Mouse (Mus musculus) layer of hippocampus, postnatal 14 days (tissue): ENCODE measurements at regions not wholly inside any gene's neighbourhood (a gene's known extent, or its start where the extent isn't known, plus 50 kb on each side); places are given as distances from the start of the nearest gene placed in this dataset.
"Not testable (repeated sequence)": the region's sequence is repeated elsewhere in the genome, so short reads cannot be mapped to it uniquely, and the experiment has no call there.

Experiments
- DNase-seq, 2 experiments: peaks; one replicate each; pipeline ENCODE4 v3.0.0; 2021 to 2022; ENCODE audit warnings: low spot score in 2 of 2, mixed read lengths in 1 of 2

DNA sequence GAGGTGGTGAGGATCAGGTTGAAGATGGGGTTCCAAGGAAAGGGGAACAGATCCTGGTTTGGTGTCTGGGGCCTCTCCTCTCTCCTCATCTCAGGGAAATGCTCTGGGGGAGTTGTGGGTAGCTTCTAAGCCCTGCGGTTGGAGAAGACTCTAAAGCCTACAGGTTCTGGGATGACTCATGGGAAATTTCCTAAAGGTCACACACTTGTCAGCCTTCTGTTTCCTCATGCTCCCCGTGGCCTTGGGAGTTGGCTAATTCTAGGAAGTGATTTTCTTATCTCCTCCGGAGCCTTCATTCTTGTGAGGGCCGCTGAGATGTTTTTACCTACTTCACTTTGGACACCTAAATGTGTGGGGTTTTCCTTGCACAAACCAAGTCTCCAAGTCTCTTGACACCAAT, 279.2 kb downstream of the 4933412E24Rik start:
- no peak for DNase-seq

- no peak for DNase-seq
Observed at GRCm38 (mm10) chr15:59734376-59734775, 282.0 kb downstream of the 4933412E24Rik start.

DNA sequence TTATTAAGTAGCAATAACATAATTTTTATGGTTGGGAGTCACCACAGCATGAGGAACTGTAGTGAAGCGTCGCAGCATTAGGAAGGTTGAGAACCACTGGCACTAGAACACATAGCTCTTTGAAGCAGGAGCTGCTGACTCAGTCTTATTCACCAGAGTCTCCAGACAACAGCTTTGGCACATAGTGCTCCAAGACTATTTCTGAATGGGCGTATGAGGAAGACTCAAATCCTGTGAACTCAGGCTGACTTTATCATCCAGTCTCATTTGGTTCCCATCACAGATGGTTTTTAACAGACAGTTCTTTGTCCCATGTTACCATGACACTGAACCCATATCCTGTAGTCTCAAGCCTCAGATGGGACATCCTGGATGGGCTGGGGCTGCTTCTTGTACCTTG, 282.5 kb downstream of the 4933412E24Rik start:
- no peak for DNase-seq

GRCm38 (mm10) chr15:59733031-59733810, 283.2 kb downstream of the 4933412E24Rik start:
- DNase-seq: no peak

DNA sequence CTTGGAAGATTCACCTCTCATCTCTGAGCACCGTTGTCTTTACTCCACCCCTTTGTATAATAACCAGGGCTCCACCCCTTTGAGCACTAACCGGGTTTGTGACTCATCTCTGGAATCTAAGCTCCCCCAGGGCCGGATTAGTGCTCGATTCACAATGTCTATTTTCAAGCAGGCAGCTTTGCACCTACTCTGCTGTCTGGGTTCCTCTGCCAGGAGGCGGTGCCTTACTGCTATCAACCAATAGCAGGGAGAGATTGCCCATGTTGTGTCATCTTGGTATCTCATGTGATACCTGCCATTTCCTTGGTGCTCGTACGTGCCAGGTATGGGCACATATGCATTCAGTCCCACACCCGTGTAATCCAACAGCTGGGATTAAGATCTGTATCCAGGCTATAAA, 285.3 kb downstream of the 4933412E24Rik start:
- no peak for DNase-seq

DNA sequence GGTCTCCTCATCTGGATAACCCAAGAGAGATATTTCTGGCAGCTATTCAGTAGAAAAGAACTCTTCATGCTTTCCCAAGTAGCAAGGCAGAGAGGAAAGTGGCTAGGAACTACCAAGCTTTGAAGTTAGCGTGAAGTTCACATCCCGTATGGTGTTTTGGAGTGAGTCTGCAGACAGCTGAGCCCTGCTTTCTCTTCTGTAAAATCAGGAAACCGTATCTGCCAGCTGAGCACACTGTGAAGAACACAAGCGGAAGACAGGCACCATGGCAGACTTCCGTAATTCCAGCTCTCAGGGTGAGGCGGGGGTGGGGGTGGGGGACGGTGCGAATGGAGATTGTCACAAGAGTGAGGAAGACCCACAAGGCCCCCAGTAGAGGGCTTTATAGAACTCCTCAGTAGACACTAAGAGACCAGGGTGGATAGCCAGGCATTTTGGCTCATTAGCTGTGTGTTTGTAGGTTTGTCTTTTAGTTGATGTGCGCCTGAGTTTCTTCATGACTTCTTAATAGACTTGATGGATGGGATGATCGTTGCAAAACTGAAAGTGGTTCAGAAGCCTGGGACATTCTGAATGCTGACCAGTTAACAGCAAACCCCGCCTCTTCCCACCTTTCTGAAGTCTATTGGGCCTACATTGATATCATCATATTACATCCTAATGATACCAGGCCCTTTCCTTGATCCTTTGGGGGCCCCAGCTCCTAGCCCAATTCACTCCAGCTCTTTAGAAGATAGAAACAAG, 287.4 kb downstream of the 4933412E24Rik start:
- no peak for DNase-seq

- DNase-seq: peak in 1 of 2 experiments; percentile 45
Observed at GRCm38 (mm10) chr15:59728131-59728601, 288.2 kb downstream of the 4933412E24Rik start.

DNA sequence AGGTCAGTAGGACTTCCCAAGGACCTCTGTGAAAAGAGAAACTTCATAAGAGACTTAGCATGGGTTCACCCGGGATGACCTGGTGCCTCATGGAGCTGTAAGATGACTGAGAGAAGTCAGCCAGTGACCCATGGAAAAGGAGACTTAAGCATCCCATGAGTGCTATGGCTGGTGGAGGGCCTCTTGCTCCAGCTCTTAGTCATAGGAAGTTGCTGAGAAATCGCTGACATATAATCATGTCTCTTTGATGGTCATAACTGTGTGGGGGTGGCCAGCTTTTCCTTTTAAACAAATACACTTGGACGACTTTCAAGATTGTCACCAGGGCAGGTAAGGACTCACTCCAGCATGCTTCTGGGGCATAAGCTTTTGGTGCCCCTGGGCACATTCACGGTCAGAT, 290.5 kb downstream of the 4933412E24Rik start:
- DNase-seq: no peak

DNA sequence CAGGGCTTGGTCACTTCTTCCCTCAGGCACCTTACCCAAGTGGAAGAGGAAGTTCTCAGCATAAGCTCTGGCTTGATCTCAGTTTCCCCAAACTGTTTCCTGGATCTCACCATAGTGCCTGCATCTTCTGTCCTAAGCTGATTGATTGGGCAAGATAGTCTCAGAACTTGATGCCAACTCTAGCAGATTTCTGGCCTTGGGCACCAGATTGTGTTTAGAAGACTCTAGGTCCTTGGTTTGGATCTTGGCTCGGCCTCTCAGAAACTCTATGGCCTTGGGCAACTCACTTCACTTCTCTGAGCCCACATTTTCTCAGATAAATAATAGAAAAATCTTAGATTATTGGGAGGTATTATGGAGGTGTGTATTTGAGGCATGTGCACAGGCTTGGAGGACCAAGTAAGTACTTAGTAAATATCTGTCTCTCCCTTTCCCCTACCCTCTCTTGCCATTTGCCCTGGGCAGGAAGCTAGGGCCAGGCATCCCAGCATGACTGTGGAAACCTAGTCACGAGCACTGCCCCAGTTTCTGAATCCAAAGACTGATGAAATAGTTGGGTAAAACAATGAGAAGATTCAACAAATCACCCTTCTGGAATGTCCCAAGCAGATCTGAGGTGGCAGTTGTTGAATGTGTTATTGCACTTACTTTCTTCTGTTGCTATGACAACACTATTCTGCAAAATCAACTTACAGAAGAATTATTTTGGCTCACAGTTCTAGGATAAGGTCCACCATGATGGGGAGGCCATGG, 293.6 kb downstream of the 4933412E24Rik start:
- DNase-seq: no peak

DNA sequence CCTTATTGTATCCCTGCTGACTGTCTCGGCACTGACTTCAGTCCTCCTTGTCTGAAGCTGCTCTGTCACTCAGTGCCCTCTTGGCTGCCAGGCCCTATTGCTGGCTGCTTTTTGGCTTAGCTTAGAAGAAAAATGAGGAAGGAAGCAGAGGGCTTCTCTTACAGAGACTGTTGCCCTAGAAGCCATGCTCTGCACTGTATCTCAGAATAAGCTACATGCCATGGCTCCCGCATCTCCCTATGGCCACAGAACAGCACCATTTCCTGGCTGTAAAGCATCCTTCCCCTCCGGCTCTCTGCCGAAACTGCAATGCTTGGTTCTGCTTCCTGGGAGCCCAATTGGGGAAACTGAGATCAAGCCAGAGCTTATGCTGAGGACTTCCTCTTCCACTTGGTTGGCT, 295.0 kb downstream of the 4933412E24Rik start:
- DNase-seq: no peak

DNA sequence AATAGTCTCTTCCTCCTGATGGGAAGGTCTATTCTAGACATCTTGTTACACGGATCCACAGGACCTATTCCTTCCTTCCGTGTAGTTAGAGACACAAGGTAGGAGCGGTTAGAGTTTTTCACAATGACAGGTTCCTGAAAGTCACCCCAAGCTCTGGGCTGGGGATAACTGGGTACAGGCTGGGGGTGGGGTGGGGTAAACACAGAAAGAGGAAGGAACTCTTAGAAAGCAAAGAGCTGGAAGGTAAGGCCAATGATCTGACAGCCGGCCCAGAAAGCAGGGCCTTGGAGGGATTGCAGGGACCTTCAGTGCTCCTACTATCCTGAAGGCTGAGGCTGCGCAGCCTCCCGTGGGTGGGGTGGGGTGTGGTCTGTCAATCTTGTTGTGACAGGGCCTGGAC, 295.4 kb downstream of the 4933412E24Rik start:
- no peak for DNase-seq

DNA sequence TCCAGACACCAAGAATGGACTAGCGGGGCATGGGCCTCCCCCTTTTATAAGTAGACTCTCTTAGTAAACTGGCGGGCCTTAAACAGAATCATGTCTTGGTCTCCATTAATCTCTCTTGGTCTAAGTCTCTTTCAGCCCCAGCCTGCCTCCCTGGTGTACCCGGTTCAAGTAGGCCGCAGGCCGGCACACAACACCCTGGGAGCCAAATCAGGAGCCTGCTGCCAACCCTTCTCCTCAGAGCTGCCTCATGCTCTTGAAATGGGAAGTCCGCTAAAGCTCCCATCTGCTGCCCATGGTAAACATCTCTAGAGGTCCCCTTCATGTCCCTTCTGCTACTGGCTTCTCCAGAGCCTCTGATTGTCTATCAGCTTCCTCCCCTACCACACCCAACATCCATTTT, 296.3 kb downstream of the 4933412E24Rik start:
- DNase-seq: no peak

DNA sequence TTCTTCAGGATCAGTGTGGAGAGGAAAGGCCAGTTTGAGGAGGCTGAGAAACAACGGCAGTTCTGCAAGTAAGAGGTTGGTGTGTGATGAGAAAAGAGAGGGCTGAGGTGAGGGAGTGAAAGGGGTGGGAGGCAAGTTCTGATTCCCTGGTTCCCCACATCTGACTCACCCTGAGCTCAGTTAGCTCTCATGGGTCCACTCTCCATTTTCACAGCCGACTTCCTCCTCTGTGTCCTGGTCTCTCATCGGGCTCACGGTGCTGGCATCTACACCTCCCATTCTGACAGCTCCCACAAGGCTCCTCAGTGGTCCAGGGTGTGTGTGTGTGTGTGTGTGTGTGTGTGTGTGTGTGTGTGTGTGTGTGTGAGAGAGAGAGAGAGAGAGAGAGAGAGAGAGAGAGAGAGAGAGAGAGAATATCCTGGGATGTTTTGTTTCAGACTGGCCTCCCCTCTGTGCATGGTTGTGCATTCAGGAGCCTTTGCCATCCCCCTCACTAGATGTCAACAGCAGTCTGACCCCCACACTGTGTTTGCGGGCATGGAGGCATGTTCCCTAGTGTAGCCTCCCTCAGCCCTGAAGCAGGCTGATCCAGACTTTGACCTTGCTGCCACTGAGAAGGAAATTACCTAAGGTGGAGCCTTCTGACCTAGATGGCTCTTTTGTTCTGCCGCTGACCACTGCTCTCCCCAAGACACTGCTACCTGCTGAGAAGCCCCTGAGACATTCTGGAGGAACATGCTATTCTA, 296.9 kb downstream of the 4933412E24Rik start:
- DNase-seq: not testable (repeated sequence)

DNA sequence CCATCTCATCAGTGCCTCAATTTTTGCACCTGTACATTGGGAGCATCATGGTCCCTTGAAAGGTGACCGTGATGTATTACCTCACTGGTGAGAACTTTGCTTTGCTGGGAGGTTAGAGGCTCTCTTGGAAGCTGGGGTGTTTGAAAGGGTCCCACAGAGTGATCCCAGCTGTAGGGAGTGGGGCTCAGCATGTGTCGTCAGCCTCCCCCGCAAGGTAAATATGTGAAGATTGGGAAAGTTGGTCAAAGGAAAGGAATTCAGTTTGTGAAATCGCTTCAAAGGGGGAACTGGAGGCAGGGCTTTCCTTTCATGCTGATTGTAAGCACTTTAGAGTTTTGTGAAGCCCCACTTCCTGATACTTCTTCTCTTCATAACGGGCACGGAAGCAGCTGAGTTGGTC, 299.5 kb downstream of the 4933412E24Rik start:
- DNase-seq: no peak

DNA sequence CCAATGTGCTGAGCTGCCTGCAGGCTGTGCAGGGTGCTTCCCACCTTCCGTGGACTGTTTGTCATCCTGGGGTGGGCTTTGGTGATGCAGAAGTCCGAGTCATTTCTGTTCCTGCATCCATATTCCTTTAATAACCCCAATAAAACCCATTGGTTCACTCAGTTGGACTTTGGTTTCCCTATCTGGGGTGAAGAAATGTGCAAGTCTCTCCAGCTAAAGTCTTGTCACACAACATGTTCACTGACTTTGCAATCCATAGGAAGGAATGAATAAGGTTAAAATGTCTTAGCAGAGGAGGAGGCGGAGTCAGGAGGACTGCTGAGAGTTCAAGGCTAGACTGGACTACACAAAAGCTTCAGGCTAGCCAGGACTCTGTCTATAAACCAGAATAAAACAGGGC, 300.5 kb downstream of the 4933412E24Rik start:
- DNase-seq: no peak

DNA sequence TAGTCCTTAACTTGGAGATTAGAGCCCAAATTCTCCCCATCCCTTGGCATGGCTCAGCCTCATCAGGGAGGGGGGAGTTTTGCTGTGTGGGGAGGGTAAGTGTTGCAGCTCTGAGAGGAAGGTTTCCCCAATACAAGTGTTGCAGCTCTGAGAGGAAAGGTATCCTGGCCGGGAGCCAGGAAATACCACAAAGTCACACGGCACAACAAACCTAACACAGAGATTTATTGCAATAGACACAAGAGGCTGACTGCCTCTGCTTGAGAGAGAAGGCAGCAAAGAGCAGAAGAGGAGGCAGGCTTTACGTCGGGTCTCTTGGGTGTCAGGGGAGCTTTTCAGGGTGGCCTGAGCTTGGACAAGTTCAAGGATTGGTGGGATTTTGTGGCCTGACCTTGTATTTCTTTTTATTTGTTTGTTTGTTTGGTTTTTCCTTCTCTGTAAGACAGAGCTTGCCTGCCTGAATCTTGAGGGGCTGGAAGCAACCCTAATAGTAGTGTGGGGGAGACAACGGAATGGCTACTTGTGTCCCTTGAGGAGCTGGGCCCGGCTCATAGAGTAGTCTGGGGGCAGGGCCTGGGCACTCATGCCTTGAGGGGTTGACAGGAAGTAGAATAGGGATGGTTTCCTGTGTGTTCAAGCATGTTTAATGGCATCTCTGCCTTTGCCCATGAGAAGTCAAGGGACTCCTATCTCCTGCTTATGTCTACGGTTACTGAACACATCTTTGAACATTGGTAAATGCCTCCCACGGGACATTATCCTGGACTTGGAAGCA, 302.3 kb downstream of the 4933412E24Rik start:
- DNase-seq: no peak

GRCm38 (mm10) chr15:59712077-59712752, 304.2 kb downstream of the 4933412E24Rik start:
- no peak for DNase-seq

GRCm38 (mm10) chr15:59709925-59710324, 306.5 kb downstream of the 4933412E24Rik start:
- no peak for DNase-seq

DNA sequence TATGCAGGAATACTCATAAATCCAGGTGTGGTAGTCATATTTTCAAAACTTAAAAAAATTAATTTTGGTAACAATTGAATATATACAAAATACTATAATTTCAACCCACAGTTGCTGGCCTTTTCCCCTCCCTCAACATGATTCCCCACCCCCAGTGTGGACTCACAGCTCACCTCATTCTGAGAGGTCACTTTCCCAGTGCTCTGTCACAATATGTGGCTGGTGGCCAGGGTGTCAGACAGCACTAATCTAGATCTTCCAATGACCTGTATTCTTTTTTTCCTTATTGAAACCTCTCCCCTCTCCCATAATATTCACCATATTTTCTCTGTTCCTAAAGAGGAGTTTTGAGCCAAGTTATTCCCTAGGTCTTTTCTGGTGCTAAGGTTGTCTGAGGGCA, 308.0 kb downstream of the 4933412E24Rik start:
- DNase-seq: no peak

DNA sequence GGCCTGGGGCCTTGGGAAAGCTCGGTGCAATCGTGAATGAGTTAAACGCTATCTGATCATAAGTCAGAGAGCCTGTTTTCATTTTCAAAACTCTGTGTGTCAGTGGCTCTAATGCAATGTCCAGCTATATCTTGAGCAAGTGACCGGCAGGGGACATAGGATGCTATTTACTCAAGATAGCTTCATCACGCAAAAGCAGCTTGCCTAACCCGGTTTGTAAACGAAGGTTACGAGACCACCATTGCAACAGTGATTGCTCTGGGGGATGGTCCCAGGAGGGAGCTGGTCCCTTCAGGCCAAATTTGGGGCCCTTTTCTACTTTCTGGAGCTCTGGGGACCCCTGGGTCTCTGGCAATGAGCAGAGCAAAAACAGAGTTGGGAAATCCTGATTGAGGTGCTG, 309.3 kb downstream of the 4933412E24Rik start:
- DNase-seq: no peak
